Mouse (Mus musculus): ENCODE data around the gene Slit1.

DNA sequence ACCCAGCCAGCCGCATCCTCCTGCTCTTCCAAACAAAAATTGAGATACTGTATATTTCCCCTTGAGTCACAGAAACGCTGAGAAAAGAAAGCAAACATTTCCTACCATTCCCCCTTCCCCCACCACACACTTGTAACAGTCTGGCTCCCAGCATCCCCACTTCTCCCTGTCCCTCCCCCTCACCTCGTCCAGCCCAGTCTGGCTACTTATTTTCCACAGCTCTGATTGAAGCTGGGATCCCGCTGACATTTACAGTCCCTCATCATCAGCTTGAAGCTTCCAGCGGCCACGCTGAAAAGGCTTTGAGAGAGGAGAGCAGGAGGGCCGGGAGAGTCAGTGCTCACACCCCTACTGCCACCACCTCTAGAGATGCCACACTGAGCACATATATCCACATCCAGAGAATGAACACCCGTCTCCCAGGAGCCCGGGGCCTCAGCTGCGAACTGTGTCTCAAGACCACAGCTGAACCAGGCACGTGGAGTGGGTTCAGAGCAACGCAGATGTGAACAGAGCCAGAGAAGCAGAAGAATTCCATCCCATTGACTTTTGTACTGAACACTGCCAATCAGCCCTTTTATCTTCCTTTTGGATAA lies 73.6 kb downstream of the Slit1 start:
- TF ChIP-seq TAL1 (IDR thresholded peaks at IDR 0.05; ENCODE audit: low read length) (no peak), GATA1 (IDR thresholded peaks at IDR 0.05; ENCODE audit: low read length) (no peak)
